Mouse (Mus musculus): ENCODE results near the gene Tmem108. TPM values are rescaled to one million over a fixed set of nuclear protein-coding genes. Genes with fewer than 3 reads are reported as not detected.

The Tmem108 gene
- polyA plus RNA-seq, 1 experiment from 2014 or later = 13.3 TPM

DNA sequence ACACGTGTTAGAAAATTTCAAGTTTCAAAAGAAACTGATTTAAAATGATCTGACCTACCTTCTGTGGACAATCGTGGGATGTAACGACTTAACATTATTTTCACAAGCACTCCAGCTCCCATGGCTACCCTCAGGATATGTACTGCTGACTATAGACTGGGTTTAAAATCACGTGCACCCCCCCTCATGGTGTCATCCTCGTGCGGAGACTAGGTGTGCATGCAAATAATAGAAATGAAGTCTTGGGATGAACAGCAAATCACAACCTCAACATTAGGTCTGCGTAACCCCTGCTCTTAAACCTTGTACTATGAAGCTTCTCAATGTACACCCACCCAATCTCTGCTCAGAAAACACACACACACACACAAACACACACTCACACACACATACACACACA, 3.4 kb downstream of the Tmem108 start:
- peaks cover 26% of the 10 kb centered on the region for H3K27me3 ChIP-seq
- no peak overlapping the region for H3K9ac ChIP-seq
- H3K4me2 ChIP-seq = no peak overlapping the region
- no peaks in the 10 kb centered on the region for H3K9me3 ChIP-seq
- no peak for ATAC-seq (ENCODE audit: borderline replicate concordance, extremely low read depth, low FRiP score, low TSS enrichment)
- WGBS = 75% methylated on average over 7 of the region's 7 CpGs
- H3K36me3 ChIP-seq = no peaks in the 10 kb centered on the region
- no peak overlapping the region for H3K4me3 ChIP-seq
- peaks cover 10% of the 10 kb centered on the region; the same call in 1 of the 2 replicates for H3K4me1 ChIP-seq
- no peak overlapping the region for H3K27ac ChIP-seq

DNA sequence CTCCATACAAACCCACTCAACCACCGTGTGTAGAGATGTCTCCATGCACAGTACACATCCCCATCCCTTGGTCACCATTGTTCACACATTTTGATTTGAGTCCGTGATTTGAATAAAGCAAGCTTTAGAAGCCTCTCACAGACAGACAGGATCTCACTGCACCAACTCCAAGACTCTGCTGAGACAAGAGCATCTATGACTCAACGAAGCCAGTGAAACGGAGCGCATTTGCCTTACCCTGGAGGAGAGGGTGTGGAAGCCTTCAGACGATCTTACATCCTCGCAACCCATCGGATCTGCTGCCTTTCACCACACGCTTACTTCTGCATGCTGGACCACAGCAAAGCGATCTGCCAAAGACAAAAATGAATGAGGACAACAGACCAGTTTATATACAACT, 9.0 kb downstream of the Tmem108 start:
- Histone ChIP-seq H3K27ac (no peak overlapping the region), H3K4me1 (no peaks in the 10 kb centered on the region), H3K9ac (no peak overlapping the region), H3K27me3 (no peaks in the 10 kb centered on the region), H3K9me3 (no peaks in the 10 kb centered on the region), H3K4me2 (no peak overlapping the region), H3K36me3 (no peaks in the 10 kb centered on the region), H3K4me3 (no peak overlapping the region)
- WGBS = 92% methylated on average over 10 of the region's 10 CpGs
- ATAC-seq (ENCODE audit: borderline replicate concordance, extremely low read depth, low FRiP score, low TSS enrichment) = no peak

DNA sequence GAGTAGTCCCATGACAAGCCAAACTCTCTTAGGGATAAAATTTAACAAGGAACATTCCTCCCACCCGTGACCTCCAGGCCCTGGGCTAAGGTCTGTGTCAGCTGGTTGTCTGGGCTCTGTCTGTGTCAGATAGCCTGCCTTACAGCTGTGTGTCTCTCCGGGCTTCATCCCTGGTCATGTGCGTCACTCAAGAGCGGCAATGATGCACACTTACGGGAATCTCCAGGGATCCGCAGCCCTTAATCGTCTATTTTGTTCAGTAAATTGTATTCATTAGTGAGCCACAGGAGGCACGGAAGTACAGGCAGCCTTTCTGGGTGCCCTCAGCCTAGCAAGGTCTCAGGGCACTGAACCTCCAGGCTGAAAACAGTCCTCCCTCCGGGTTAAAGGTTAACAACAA, 10.1 kb downstream of the Tmem108 start:
- Histone ChIP-seq H3K27ac (no peak overlapping the region), H3K9me3 (no peaks in the 10 kb centered on the region), H3K4me1 (no peaks in the 10 kb centered on the region), H3K4me3 (no peak overlapping the region), H3K4me2 (no peak overlapping the region), H3K36me3 (no peaks in the 10 kb centered on the region), H3K27me3 (no peaks in the 10 kb centered on the region), H3K9ac (no peak overlapping the region)
- no peak for ATAC-seq (ENCODE audit: borderline replicate concordance, extremely low read depth, low FRiP score, low TSS enrichment)
- 82% methylated on average over 9 of the region's 9 CpGs for WGBS

DNA sequence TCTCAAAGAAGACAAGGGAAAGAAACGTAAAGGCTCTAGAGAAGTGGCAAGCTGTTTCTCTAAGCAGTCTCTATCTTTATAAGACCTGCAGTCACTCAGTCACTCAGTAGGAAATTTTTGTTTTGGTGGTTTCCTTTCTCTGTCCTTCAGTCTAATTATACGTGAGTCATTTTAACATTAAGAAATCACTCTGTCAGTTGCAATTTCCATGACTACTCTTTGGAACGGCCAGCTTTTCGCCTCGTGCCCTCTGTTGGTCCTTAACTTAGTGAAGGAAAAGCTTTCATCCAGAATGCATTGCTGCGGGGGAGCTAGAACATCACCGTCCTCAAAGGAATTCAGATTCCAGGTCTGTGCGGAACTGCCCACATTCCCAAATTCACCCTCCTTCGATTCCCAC, 11.1 kb downstream of the Tmem108 start:
- Histone ChIP-seq H3K27ac (no peak overlapping the region), H3K4me3 (no peak overlapping the region), H3K36me3 (no peaks in the 10 kb centered on the region), H3K27me3 (no peaks in the 10 kb centered on the region), H3K4me1 (no peaks in the 10 kb centered on the region), H3K9ac (no peak overlapping the region), H3K9me3 (no peaks in the 10 kb centered on the region), H3K4me2 (no peak overlapping the region)
- ATAC-seq (ENCODE audit: borderline replicate concordance, extremely low read depth, low FRiP score, low TSS enrichment) = no peak
- WGBS = 86% methylated on average over 9 of the region's 9 CpGs

DNA sequence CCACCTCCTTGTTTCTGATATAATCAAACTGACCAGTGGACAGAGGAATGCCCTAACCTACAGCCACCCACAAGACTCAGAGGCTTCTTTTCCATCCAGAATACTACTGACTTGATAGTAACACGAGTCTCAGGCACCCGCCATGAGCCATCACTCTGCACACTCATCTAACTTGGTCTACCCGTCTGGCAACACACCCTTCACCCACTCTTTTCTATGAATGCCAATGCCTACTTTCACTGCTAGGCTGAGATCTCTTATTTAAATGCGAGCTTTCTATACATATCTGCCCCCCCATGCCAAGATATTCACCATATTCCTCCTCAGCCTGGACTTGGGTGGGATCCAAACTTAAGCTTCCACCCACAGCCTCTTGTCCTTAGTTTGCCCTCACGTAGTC, 15.0 kb downstream of the Tmem108 start:
- Histone ChIP-seq H3K4me1 (no peaks in the 10 kb centered on the region), H3K4me2 (no peak overlapping the region), H3K9me3 (no peaks in the 10 kb centered on the region), H3K36me3 (no peaks in the 10 kb centered on the region), H3K9ac (no peak overlapping the region), H3K4me3 (no peak overlapping the region), H3K27me3 (no peaks in the 10 kb centered on the region), H3K27ac (no peak overlapping the region)
- WGBS = 79% methylated on average over 5 of the region's 5 CpGs
- ATAC-seq (ENCODE audit: borderline replicate concordance, extremely low read depth, low FRiP score, low TSS enrichment) = no peak

DNA sequence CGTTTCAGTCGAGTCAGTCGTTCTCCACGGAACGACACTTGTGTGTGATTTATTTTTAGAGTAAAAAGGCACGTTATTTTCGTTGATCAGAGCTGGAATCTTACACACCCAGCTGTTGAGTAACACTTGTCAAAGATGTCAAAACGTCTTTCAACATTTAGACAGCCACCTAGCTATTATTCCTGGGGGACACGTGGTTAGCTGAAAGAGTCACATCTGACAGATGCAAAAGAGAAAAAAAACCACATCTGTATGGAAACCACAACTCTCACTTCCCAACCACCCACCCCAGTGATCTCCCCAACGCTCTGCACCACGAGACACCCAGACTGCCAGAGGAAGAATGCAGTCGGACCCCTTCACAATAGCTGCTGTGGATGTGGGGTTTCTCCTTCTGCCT, 21.5 kb downstream of the Tmem108 start:
- H3K4me1 ChIP-seq = no peaks in the 10 kb centered on the region
- H3K9ac ChIP-seq = no peak overlapping the region
- no peaks in the 10 kb centered on the region for H3K9me3 ChIP-seq
- no peaks in the 10 kb centered on the region for H3K36me3 ChIP-seq
- no peak overlapping the region for H3K4me2 ChIP-seq
- H3K4me3 ChIP-seq = no peak overlapping the region
- ATAC-seq (ENCODE audit: borderline replicate concordance, extremely low read depth, low FRiP score, low TSS enrichment) = no peak
- 35% methylated on average over 12 of the region's 12 CpGs for WGBS
- H3K27me3 ChIP-seq = no peaks in the 10 kb centered on the region
- no peak overlapping the region for H3K27ac ChIP-seq

DNA sequence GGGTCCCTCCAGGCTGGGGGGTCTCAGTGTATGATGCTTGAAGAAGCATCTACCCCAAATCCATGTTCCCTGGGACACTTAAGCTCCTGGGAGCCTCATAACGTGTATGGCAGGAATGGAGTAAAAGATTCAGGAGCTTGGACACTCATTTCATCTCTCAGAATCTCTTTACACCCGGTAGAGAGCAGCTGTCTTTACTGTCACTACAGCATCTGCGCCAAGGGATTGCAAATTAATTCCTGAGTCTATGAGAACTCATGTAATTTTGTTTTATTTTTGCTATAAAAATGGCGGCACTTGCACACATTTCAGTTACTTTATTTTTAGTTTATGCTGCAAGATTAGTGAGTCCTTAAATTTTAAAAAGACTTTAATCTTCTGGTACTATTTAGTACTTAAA, 22.6 kb downstream of the Tmem108 start:
- Histone ChIP-seq H3K27ac (no peak overlapping the region), H3K36me3 (no peaks in the 10 kb centered on the region), H3K27me3 (no peaks in the 10 kb centered on the region), H3K4me2 (no peak overlapping the region), H3K9ac (no peak overlapping the region), H3K4me1 (no peaks in the 10 kb centered on the region), H3K9me3 (no peaks in the 10 kb centered on the region), H3K4me3 (no peak overlapping the region)
- no peak for ATAC-seq (ENCODE audit: borderline replicate concordance, extremely low read depth, low FRiP score, low TSS enrichment)
- WGBS = 83% methylated on average over 4 of the region's 4 CpGs

DNA sequence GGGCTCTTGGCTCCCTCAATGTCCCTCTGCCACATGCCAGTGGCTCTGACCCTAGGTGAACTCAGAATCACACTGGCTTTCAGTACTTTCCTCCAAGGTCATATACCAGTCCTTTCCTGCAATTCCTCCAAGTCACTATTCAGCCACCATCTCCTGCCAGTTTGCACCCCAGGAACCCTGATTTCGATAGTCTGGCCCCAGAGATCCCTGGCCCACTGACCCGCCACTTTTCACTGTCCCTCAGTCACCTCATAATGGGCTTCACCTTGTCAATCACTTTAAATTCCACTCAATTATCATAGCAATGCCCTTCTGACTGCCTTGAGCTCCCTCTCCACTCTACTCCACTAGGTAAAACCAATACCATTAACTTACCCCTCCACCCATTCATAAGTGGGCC, 31.9 kb downstream of the Tmem108 start:
- H3K9ac ChIP-seq = no peak overlapping the region
- no peaks in the 10 kb centered on the region for H3K9me3 ChIP-seq
- no peaks in the 10 kb centered on the region for H3K36me3 ChIP-seq
- no peak overlapping the region for H3K27ac ChIP-seq
- H3K4me1 ChIP-seq = no peaks in the 10 kb centered on the region
- no peaks in the 10 kb centered on the region for H3K27me3 ChIP-seq
- H3K4me3 ChIP-seq = no peak overlapping the region
- ATAC-seq (ENCODE audit: borderline replicate concordance, extremely low read depth, low FRiP score, low TSS enrichment) = no peak
- WGBS = 79% methylated on average over 2 of the region's 2 CpGs
- H3K4me2 ChIP-seq = no peak overlapping the region

DNA sequence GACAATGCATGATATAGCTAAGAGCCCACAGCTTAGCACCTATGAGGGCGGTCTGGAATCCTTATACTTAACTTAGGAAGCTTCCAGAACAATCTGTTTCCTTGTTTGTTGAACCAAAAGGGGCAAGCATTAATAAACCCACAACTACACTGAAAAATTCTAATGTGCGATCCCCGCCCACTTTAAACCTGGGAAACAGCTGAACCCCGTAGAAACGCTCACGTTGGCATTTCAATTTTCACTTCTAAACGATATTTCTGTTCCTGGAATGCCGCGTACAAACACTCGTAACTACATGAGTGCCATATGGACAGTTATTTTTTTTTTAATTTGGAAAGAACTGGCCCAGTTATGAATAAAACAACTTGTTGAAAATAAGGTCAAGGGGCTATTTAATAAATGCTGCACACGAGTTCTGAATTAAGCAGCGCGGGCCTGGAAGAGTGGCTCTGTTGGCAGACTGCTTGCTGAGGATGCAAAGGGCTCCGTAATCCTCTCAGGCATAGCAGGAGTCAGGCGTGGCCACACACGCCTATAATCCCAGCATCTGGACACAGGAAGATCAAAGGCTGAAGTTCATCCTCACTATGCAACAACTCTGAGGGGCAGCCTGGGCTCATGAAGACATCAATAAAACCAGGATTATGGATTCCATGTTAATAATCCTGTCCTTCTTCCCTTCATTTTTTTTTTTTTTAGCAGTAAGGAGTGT, 34.7 kb downstream of the Tmem108 start:
- WGBS = 78% methylated on average over 16 of the region's 16 CpGs
- H3K36me3 ChIP-seq = no peaks in the 10 kb centered on the region

DNA sequence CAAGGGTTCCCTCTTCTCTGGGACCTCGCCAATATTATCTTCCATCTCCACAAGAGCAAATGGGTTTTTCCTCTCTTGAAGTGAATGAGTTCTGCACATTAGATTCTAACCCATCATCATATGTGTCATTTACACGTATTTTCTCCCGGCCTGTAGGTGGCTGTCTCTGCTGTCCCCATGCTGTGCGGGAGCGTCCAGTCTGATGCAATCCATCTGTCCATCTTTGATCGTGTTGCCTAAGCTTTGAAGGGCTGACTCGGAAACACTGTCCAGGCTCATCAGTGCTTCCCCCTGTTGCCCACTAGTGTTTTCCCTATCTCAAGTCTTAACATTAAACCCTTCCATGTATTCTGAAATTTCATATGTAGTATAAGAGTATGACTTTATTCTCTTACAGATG, 36.1 kb downstream of the Tmem108 start:
- Histone ChIP-seq H3K9ac (no peak overlapping the region), H3K4me3 (no peak overlapping the region), H3K27me3 (no peaks in the 10 kb centered on the region), H3K9me3 (no peaks in the 10 kb centered on the region), H3K4me1 (no peaks in the 10 kb centered on the region), H3K4me2 (no peak overlapping the region), H3K27ac (no peak overlapping the region), H3K36me3 (no peaks in the 10 kb centered on the region)
- ATAC-seq (ENCODE audit: borderline replicate concordance, extremely low read depth, low FRiP score, low TSS enrichment) = no peak
- WGBS = 76% methylated on average over 7 of the region's 7 CpGs

More for the DNA sequence above, 34.7 kb downstream of the Tmem108 start:
- H3K4me2 ChIP-seq = no peak overlapping the region
- ATAC-seq (ENCODE audit: borderline replicate concordance, extremely low read depth, low FRiP score, low TSS enrichment) = no peak
- H3K27ac ChIP-seq = no peak overlapping the region
- no peak overlapping the region for H3K4me3 ChIP-seq
- H3K9me3 ChIP-seq = no peaks in the 10 kb centered on the region
- no peaks in the 10 kb centered on the region for H3K4me1 ChIP-seq
- H3K9ac ChIP-seq = no peak overlapping the region
- H3K27me3 ChIP-seq = no peaks in the 10 kb centered on the region

DNA sequence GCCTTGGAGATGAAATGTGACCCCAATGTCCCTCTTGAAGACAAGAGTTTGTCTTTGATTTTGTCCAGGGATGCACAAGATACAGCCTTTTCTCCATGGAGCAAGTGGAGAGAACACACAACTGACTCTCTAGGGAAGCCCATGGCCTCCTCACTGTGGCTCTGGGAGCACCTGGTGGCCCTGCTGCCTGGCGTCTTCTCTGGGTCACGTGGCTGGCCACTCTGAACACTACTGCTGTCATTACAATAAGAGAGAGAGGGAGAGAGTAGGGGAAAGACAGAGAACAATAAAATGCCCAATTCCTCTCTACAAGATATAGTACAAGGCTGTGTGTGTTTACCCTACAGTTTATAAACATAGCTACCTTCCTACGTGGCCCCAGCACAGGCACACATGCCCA, 40.2 kb downstream of the Tmem108 start:
- no peaks in the 10 kb centered on the region for H3K27me3 ChIP-seq
- WGBS = 62% methylated on average over 3 of the region's 3 CpGs
- no peak overlapping the region for H3K4me2 ChIP-seq
- H3K27ac ChIP-seq = no peak overlapping the region
- no peak overlapping the region for H3K9ac ChIP-seq
- no peaks in the 10 kb centered on the region for H3K36me3 ChIP-seq
- no peak for ATAC-seq (ENCODE audit: borderline replicate concordance, extremely low read depth, low FRiP score, low TSS enrichment)
- no peak overlapping the region for H3K4me3 ChIP-seq
- no peaks in the 10 kb centered on the region for H3K4me1 ChIP-seq
- H3K9me3 ChIP-seq = no peaks in the 10 kb centered on the region

DNA sequence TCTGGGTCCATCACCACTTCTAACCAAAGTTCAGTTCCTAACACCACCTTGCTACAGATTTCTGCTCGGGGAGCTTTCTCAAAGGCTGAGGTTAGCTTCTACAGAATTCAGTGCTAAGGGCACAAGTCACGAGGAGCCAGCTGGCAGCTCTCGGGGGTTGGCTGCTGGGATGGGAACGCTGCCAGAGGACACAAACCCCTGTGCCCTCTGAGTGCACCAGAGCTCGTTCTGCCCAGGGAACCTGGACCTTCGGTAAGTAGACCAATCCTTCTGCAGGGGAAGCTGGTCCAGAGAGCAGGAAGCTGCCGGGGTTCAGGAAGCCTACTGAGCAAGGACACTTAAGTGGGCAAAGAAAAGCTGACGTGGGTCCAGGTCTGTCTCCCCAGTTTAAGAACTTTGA, 40.6 kb downstream of the Tmem108 start:
- Histone ChIP-seq H3K9me3 (no peaks in the 10 kb centered on the region), H3K9ac (no peak overlapping the region), H3K36me3 (no peaks in the 10 kb centered on the region), H3K27me3 (no peaks in the 10 kb centered on the region), H3K27ac (no peak overlapping the region), H3K4me3 (no peak overlapping the region), H3K4me1 (no peaks in the 10 kb centered on the region), H3K4me2 (no peak overlapping the region)
- ATAC-seq (ENCODE audit: borderline replicate concordance, extremely low read depth, low FRiP score, low TSS enrichment) = no peak
- WGBS = 71% methylated on average over 8 of the region's 8 CpGs

DNA sequence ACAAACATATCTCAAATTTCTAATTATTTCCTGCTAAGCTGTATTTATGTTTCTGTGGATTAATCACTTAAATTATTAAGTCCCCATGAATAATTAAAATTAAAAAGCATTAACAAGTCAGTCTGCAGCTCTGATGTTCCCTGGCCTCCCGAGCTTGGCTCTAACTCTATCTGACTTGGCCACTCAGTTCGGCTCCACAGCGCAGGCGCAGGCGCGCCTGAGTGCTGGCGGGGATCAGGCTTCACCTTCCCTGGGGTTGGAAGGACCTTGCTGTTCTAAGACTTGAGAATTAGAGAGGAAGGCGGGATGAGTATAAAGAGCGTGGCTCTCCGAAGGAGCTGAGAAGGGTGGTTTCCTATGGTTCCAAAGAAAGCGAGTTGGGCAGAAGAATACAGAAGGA, 41.6 kb downstream of the Tmem108 start:
- no peak overlapping the region for H3K4me2 ChIP-seq
- H3K9ac ChIP-seq = no peak overlapping the region
- no peaks in the 10 kb centered on the region for H3K4me1 ChIP-seq
- no peaks in the 10 kb centered on the region for H3K9me3 ChIP-seq
- H3K4me3 ChIP-seq = no peak overlapping the region
- no peaks in the 10 kb centered on the region for H3K36me3 ChIP-seq
- 88% methylated on average over 11 of the region's 11 CpGs for WGBS
- no peak for ATAC-seq (ENCODE audit: borderline replicate concordance, extremely low read depth, low FRiP score, low TSS enrichment)
- no peaks in the 10 kb centered on the region for H3K27me3 ChIP-seq
- no peak overlapping the region for H3K27ac ChIP-seq
